Mouse (Mus musculus): Measurements from ENCODE around the gene Babam2. TPM values are rescaled to one million over a fixed set of nuclear protein-coding genes. Genes with fewer than 3 reads are reported as not detected.

Babam2 gene
- polyA plus RNA-seq, 3 experiments from 2014 or later = 83.9 to 117 (median 107) TPM

- no peak for ATAC-seq
Observed at GRCm38 (mm10) chr5:32001266-32001665, 303.8 kb downstream of the Babam2 start.

GRCm38 (mm10) chr5:32001771-32002170 is 304.3 kb downstream of the Babam2 start:
- no peak for ATAC-seq

- no peak for ATAC-seq
Observed at GRCm38 (mm10) chr5:32008401-32008800, 310.9 kb downstream of the Babam2 start.

GRCm38 (mm10) chr5:32010056-32010455 is 312.6 kb downstream of the Babam2 start:
- ATAC-seq = no peak

- ATAC-seq = no peak
Observed at GRCm38 (mm10) chr5:32013053-32013452, 315.6 kb downstream of the Babam2 start.

GRCm38 (mm10) chr5:32014786-32015185 is 317.3 kb downstream of the Babam2 start:
- no peak for ATAC-seq

- no peak for ATAC-seq
Observed at GRCm38 (mm10) chr5:32015949-32016478, 318.5 kb downstream of the Babam2 start.

- no peak for ATAC-seq
Observed at GRCm38 (mm10) chr5:32017686-32018085, 320.2 kb downstream of the Babam2 start.

- ATAC-seq = no peak
Observed at GRCm38 (mm10) chr5:32018276-32018675, 320.8 kb downstream of the Babam2 start.

- ATAC-seq = no peak
Observed at GRCm38 (mm10) chr5:32029834-32030433, 332.4 kb downstream of the Babam2 start.

- no peak for ATAC-seq
Observed at GRCm38 (mm10) chr5:32033185-32033584, 335.7 kb downstream of the Babam2 start.

- ATAC-seq = no peak
Observed at GRCm38 (mm10) chr5:32033621-32034020, 336.1 kb downstream of the Babam2 start.

- no peak for ATAC-seq
Observed at GRCm38 (mm10) chr5:32034475-32035054, 337.1 kb downstream of the Babam2 start.

GRCm38 (mm10) chr5:32035721-32036320 is 338.3 kb downstream of the Babam2 start:
- no peak for ATAC-seq

GRCm38 (mm10) chr5:32036896-32037295 is 339.4 kb downstream of the Babam2 start:
- no peak for ATAC-seq

GRCm38 (mm10) chr5:32037546-32037945 is 340.1 kb downstream of the Babam2 start:
- no peak for ATAC-seq

GRCm38 (mm10) chr5:32038994-32039393 is 341.5 kb downstream of the Babam2 start:
- ATAC-seq = no peak

- no peak for ATAC-seq
Observed at GRCm38 (mm10) chr5:32039511-32039910, 342.0 kb downstream of the Babam2 start.

GRCm38 (mm10) chr5:32043153-32043552 is 345.7 kb downstream of the Babam2 start:
- ATAC-seq = no peak

- ATAC-seq = no peak
Observed at GRCm38 (mm10) chr5:32043996-32044395, 346.5 kb downstream of the Babam2 start.

GRCm38 (mm10) chr5:32051899-32052298 is 354.4 kb downstream of the Babam2 start:
- no peak for ATAC-seq

- ATAC-seq = no peak
Observed at GRCm38 (mm10) chr5:32052467-32052866, 355.0 kb downstream of the Babam2 start.

- no peak for ATAC-seq
Observed at GRCm38 (mm10) chr5:32053476-32053875, 356.0 kb downstream of the Babam2 start.

- no peak for ATAC-seq
Observed at GRCm38 (mm10) chr5:32055676-32056075, 358.2 kb downstream of the Babam2 start.
